Mouse (Mus musculus) heart, postnatal 0 days (tissue): ENCODE results near the gene Tex14. TPM values are rescaled to one million over a fixed set of nuclear protein-coding genes. Genes with fewer than 3 reads are reported as not detected.
"Not testable (repeated sequence)": the region's sequence is repeated elsewhere in the genome, so short reads cannot be mapped to it uniquely, and the experiment has no call there.

Source experiments
- ATAC-seq: fragments of 200-750 bp; cut with Nextera tagmentation; 2 replicates; pipeline ENCODE4 v1.8.0; 2017; ENCODE audit warnings: low read depth, moderate number of reproducible peaks, moderate library complexity; ENCODE audit not compliant: insufficient read depth
- DNase-seq: peaks from one replicate; pipeline ENCODE4 v3.0.0-alpha.2; 2016; ENCODE audit warnings: low spot score
- H3K27ac ChIP-seq: fragments of 300-500 bp; sonication (generic); 2 replicates; pipeline ENCODE4 v1.5.1; 2014; ENCODE audit warnings: low read depth, mild to moderate bottlenecking
- H3K27me3 ChIP-seq: fragments of 300-500 bp; sonication (generic); 2 replicates; pipeline ENCODE4 v1.6.1; 2014; ENCODE audit warnings: low read length, mixed read lengths; ENCODE audit not compliant: control insufficient read depth, insufficient read depth
- H3K36me3 ChIP-seq: fragments of 300-500 bp; sonication (generic); replicated peaks from 2 replicates; pipeline ENCODE4 v1.6.1; 2014; ENCODE audit warnings: low read length, mixed read lengths; ENCODE audit not compliant: control insufficient read depth, insufficient read depth
- H3K4me1 ChIP-seq: fragments of 300-500 bp; sonication (generic); 2 replicates; pipeline ENCODE4 v1.6.1; 2014; ENCODE audit warnings: antibody characterized with exemption; ENCODE audit not compliant: control insufficient read depth, insufficient read depth
- H3K4me2 ChIP-seq: fragments of 300-500 bp; sonication (generic); 2 replicates; pipeline ENCODE4 v1.6.1; 2014; ENCODE audit warnings: low read depth, mild to moderate bottlenecking, low read length, moderate library complexity
- H3K4me3 ChIP-seq: fragments of 300-500 bp; sonication (generic); 2 replicates; pipeline ENCODE4 v1.5.1; 2014; ENCODE audit warnings: low read depth, low read length
- H3K9ac ChIP-seq: fragments of 300-500 bp; sonication (generic); replicated peaks from 2 replicates; pipeline ENCODE4 v1.6.1; 2014; ENCODE audit warnings: low read depth, low read length, mixed read lengths
- H3K9me3 ChIP-seq: fragments of 300-500 bp; sonication (generic); replicated peaks from 2 replicates; pipeline ENCODE4 v1.6.1; 2016; ENCODE audit warnings: low read length; ENCODE audit not compliant: control insufficient read depth
- CTCF ChIP-seq: IDR thresholded peaks from 2 replicates; pipeline ENCODE4 v1.5.1; 2016; ENCODE audit warnings: antibody characterized with exemption, control low read depth, low read depth
- EP300 ChIP-seq: IDR thresholded peaks from 2 replicates; pipeline ENCODE4 v1.6.1; 2016; ENCODE audit warnings: antibody characterized with exemption, low read depth
- WGBS: fragments of 180-500 bp; shearing (Covaris S2); extraction: QIAGEN DNeasy Blood & Tissue Kit; methylation state at CpG from one replicate; pipeline ENCODE4 v1.1.7; 2014; 5-methylcytosine and 5-hydroxymethylcytosine counted together
- polyA plus RNA-seq: library from polyadenylated mRNA; unstranded; fragments of >200 nt; fragmentation: Nextera tagmentation; extraction: Ambion mirVana; gene quantifications from 2 replicates; pipeline ENCODE4 v1.2.1, GENCODE M21; 2015
- total RNA-seq: library from RNA; depleted of rRNA; stranded (reverse); fragments of >200 nt; gene quantifications from 2 replicates; pipeline ENCODE4 v1.2.3, GENCODE M21; 2014; ENCODE audit warnings: low replicate concordance

Gene Tex14
- total and polyA plus RNA-seq, 2 experiments from 2014 or later, result 0.22 to 0.46 TPM

DNA sequence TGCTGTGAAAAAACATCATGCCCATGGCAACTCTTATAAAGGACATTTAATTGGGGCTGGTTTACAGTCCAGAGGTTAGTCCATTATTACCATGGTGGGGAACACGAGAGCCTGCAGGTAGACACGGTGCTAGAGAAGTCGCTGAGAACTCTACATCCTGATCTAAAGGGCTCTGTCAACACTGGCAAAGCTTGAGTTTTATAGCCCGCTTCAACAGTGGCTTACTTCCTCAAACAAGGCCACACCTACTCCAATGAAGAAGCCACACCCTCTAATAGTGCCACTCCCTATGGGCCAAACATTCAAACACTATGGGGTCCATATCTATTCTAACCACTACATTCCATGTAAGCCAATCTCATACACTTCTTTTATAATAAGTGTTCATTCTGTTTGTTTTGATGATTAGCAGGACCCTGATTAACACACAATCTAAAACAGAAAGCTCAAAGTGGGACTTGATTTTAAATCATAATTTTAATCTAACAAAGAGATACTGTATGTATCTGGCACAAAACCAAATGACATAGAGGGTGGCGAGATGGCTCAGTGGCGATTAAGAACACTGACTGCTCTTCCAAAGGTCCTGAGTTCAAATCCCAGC is 61.2 kb downstream of the Tex14 start:
- TF ChIP-seq EP300 (no peak), CTCF (no peak)
- H3K4me1 ChIP-seq, result no peaks in the 10 kb centered on the region
- DNase-seq, result no peak
- H3K4me2 ChIP-seq, result no peak overlapping the region
- H3K9ac ChIP-seq, result no peak overlapping the region
- no peaks in the 10 kb centered on the region for H3K9me3 ChIP-seq
- H3K27ac ChIP-seq, result no peak overlapping the region
- no peaks in the 10 kb centered on the region for H3K27me3 ChIP-seq
- ATAC-seq, result no peak
- H3K36me3 ChIP-seq, result no peaks in the 10 kb centered on the region
- no peak overlapping the region for H3K4me3 ChIP-seq
- 58% methylated on average over 6 of the region's 6 CpGs for WGBS

DNA sequence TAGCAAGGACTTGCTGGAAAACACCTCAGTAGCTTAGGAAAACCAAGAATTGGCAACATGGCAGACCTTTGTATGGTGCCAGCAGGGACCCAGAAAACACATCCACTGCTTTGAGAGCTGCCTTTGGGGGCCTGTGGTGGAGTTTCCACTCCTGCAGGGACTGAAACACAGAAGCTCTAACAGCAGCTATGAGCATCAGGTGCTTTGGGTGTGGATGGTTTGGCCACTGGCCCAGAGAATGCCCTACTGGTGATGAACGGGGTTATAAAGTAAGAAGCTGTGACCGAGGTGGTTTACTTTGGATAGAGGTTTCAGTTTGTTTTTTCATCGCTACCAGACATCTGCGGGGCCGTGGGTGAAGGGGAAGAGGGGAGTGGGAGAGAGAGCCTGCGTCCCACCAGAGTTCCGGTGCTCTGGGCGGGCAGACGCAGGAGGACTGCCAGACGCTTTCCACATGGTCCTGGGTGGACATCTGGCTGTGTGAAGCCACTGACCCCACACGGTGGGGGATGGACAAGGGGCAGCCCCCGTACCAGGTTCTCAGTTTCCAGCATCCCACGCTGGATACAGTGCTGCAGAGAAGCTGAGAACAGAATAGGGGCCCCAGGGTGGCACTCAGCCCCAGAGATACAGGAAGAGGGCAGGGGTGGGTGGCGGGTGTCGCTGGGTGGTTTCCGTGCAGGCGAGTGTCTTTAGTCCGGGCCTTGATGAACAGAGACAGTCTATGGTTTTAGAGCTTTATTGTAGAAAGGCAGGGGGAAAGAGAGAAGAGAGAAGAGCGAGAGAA is 62.8 kb downstream of the Tex14 start:
- no peak overlapping the region for H3K4me3 ChIP-seq
- H3K4me2 ChIP-seq, result no peak overlapping the region; the same call in 1 of the 2 replicates
- no peak overlapping the region for H3K9ac ChIP-seq
- no peaks in the 10 kb centered on the region for H3K27me3 ChIP-seq
- no peak for ATAC-seq
- H3K4me1 ChIP-seq, result no peaks in the 10 kb centered on the region
- no peak overlapping the region for H3K27ac ChIP-seq
- no peaks in the 10 kb centered on the region for H3K36me3 ChIP-seq
- no peaks in the 10 kb centered on the region for H3K9me3 ChIP-seq
- no peak for TF ChIP-seq CTCF
- no peak for TF ChIP-seq EP300
- WGBS, result 49% methylated on average over 19 of the region's 19 CpGs
- no peak for DNase-seq

DNA sequence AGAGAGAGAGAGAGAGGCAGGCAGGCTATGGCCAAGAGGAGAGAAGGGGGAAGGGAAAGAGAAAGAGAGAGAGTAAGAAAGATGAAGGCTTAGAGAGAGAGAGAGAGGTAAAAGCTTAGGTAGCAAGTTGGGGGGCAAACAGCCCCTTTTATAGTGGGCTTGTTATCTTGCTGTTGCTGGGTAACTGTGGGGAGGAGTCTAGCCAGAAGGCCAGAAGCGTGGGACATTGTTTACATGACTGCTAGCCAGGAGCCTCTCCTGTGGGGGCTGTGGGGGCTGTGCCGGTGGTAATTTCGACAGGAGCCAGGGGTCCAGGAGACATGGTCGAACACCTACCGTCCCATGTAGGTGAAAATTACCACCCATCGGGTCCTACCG is 63.4 kb downstream of the Tex14 start:
- DNase-seq (no peak), ATAC-seq (no peak)
- H3K4me3 ChIP-seq, result no peak overlapping the region
- H3K27me3 ChIP-seq, result no peaks in the 10 kb centered on the region
- TF ChIP-seq CTCF (no peak), EP300 (no peak)
- no peaks in the 10 kb centered on the region for H3K4me1 ChIP-seq
- no peak overlapping the region for H3K27ac ChIP-seq
- H3K36me3 ChIP-seq, result no peaks in the 10 kb centered on the region
- WGBS, result 29% methylated on average over 7 of the region's 7 CpGs
- no peak overlapping the region for H3K9ac ChIP-seq
- no peaks in the 10 kb centered on the region for H3K9me3 ChIP-seq
- H3K4me2 ChIP-seq, result no peak overlapping the region

DNA sequence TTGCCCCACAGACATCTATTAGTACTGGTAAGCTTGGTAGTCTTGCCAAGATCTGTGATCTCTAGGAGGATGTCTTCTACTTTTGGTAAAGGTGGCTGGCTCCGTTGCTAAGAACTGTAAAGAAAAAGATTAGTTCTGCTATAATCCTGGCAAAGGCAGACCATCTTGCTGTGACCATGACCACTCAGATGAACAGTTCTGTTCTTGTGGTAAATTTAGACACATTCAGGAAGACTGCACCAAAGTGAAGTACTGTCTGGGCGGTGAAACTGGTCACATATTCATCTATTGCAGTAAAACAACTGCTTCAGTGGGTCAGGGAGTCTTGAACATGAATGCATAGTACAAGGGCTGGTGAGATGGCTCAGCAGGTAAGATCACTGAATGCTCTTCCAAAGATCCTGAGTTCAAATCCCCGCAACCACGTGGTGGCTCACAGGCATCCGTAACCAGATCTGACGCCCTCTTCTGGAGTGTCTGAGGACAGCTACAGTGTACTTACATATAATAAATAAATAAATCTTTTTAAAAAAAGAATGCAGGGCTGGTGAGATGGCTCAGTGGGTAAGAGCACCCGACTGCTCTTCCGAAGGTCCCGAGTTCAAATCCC is 63.9 kb downstream of the Tex14 start:
- H3K9me3 ChIP-seq, result no peaks in the 10 kb centered on the region
- no peaks in the 10 kb centered on the region for H3K36me3 ChIP-seq
- H3K4me3 ChIP-seq, result no peak overlapping the region
- no peaks in the 10 kb centered on the region for H3K4me1 ChIP-seq
- H3K4me2 ChIP-seq, result no peak overlapping the region
- 72% methylated on average over 9 of the region's 9 CpGs for WGBS
- no peaks in the 10 kb centered on the region for H3K27me3 ChIP-seq
- DNase-seq (no peak), ATAC-seq (no peak)
- no peak overlapping the region for H3K27ac ChIP-seq
- no peak for TF ChIP-seq EP300
- TF ChIP-seq CTCF, result no peak
- no peak overlapping the region for H3K9ac ChIP-seq

DNA sequence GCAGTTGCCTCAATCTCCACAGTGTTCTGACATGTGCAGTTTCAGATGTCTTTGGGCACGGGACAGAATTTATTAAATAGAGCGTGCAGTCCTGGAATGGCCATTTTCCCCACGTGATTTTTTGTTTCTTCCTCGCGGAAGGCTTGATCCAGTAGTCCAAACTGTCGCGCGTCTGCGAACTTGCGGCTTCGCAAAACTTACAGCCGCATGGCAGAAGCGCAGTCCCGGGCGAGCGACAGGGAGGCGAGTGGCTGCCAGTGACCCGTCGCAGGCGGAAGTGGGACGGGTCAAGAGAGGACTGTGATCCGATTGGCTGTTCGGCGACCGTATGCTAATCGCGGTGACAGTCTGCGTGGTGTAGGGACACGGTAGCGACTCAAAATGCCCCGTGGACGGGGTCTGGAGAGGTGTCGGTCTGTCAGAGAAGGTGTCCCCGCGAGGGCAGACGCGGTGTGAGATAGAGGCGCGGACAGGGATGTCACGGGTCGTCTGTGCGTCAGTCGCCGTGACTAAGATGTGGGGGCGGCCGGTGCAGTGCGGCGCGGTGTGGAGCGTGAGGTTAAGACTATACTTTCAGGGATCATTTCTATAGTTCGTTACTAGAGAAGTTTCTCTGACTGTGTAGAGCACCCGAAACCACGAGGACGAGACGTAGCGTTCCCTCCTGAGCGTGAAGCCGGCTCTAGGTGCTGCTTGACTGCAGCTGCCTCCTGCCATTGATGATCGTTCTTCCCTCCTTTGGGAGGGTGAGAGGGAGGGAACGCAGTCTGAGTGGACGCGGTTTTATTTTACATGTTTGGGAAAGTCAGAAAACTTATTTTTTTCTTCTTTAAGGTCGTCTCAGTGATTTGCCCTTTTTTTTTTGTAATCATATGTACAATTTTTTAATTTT is 66.2 kb downstream of the Tex14 start:
- H3K9me3 ChIP-seq, H3K27ac ChIP-seq, H3K27me3 ChIP-seq, H3K36me3 ChIP-seq, H3K4me1 ChIP-seq: not testable (repeated sequence)
- peak overlapping the region; percentile 54; the same call in 1 of the 2 replicates for H3K4me2 ChIP-seq
- ATAC-seq (peak; percentile 100), DNase-seq (peak; percentile 61)
- WGBS, result under 1% methylated on average over 25 of the region's 63 CpGs
- H3K4me3 ChIP-seq, result peak overlapping the region; percentile 28
- H3K9ac ChIP-seq, result peak overlapping the region; percentile 33; the same call in 1 of the 2 replicates

DNA sequence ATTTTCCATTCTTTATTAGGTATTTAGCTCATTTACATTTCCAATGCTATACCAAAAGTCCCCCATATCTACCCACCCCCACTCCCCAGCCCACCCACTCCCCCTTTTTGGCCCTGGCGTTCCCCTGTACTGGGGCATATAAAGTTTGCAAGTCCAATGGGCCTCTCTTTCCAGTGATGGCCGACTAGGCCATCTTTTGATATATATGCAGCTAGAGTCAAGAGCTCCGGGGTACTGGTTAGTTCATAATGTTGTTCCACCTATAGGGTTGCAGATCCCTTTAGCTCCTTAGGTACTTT is 66.8 kb downstream of the Tex14 start:
- ATAC-seq, result not testable (repeated sequence)
- 0% methylated on average over 1 of the region's 3 CpGs for WGBS

DNA sequence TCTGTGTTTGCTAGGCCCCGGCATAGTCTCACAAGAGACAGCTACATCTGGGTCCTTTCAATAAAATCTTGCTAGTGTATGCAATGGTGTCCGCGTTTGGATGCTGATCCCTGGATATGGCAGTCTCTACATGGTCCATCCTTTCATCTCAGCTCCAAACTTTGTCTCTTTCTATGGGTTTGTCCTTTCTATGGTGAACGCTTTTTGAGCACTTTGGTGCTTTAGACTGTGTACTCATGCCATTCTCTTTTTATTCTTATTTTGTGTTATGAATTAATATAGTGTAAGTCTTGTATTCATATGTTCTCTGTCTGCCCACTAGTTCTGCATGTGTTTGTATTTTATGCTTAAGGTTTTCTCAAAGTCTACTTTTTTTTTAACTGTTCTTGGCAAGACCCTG is 67.2 kb downstream of the Tex14 start:
- not testable (repeated sequence) for ATAC-seq, H3K9ac ChIP-seq

More for the DNA sequence above, 66.8 kb downstream of the Tex14 start:
- H3K4me2 ChIP-seq, H3K27me3 ChIP-seq, H3K27ac ChIP-seq, H3K9ac ChIP-seq, H3K9me3 ChIP-seq, H3K4me1 ChIP-seq, H3K4me3 ChIP-seq, DNase-seq, H3K36me3 ChIP-seq: not testable (repeated sequence)

More for the DNA sequence above, 67.2 kb downstream of the Tex14 start:
- H3K4me3 ChIP-seq, H3K4me2 ChIP-seq, H3K27ac ChIP-seq, H3K27me3 ChIP-seq, DNase-seq, H3K36me3 ChIP-seq, H3K4me1 ChIP-seq, H3K9me3 ChIP-seq: not testable (repeated sequence)
- 27% methylated on average over 4 of the region's 4 CpGs for whole genome bisulfite sequencing
